Mouse (Mus musculus): ENCODE measurements at regions not wholly inside any gene's neighbourhood (a gene's known extent, or its start where the extent isn't known, plus 50 kb on each side); places are given as distances from the start of the nearest gene placed in this dataset.

DNA sequence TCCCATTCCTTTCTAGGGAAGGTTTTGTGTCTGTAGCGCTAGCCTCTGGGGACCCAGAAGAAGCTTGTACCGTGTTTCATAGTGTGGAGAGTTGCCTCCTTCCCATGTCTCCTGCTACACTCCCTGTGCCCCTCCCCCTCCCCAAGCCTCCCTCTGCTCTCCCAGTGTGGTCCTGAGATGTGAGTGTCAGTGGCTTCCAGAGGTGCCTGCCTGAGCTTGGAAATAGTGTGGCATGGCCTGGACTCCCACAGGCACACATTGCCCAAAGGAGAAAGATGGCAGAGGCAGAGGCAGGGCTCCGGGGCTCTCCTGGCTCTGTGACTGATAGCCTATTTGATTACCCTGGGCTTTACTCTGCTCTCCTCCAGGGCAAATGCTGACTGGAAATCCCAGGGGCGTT is 110.0 kb upstream of the Ret start:
- H3K4me3 ChIP-seq (replicated peaks): no peak overlapping the region
- H3K27ac ChIP-seq: no peak overlapping the region
- no peak overlapping the region for H3K9ac ChIP-seq
- whole genome bisulfite sequencing: 27% methylated on average over 4 of the region's 4 CpGs
- H3K4me2 ChIP-seq: no peak overlapping the region
- H3K4me1 ChIP-seq: no peaks in the 10 kb centered on the region
- H3K9me3 ChIP-seq: no peaks in the 10 kb centered on the region
- no peaks in the 10 kb centered on the region for H3K36me3 ChIP-seq
- H3K27me3 ChIP-seq (replicated peaks): no peaks in the 10 kb centered on the region
- ATAC-seq (ENCODE audit: insufficient read depth, low FRiP score, low read depth): no peak

- H3K4me2 ChIP-seq: no peak overlapping the region
- 83% methylated on average over 3 of the region's 3 CpGs for WGBS
- no peaks in the 10 kb centered on the region for H3K4me1 ChIP-seq
These were observed 107.7 kb upstream of the Ret start for GRCm38 (mm10) chr6:118305209-118305608.

DNA sequence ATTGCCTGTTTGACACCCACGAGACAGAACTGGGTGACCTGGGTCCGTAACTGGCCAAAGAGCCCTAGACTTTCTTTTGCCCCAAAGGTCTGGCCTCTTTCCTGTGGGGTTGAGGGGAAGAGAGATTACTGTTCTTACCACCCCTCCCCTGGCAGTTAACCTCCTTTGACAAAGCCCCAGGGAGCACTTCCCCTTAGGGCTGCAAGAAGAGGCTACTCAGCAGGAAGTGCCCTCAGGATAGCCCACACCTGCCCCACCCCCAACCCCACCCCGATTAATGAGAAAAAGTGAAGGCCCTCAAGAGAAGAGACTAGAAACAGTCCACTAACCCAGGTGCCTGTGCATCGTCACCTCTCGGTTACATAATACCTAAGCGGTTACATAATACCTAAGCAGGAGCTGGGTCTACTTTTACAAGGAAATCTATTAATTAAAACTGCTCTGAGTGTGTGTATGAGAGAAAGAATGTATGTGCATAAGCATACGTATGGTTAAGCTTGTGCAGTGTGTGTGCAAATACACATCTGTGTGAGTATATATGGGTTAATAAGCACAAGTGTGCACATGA is 105.3 kb upstream of the Ret start:
- no peak overlapping the region for H3K27ac ChIP-seq
- ATAC-seq (ENCODE audit: insufficient read depth, low FRiP score, low read depth): no peak
- H3K27me3 ChIP-seq (replicated peaks): no peaks in the 10 kb centered on the region
- H3K9me3 ChIP-seq: no peaks in the 10 kb centered on the region
- no peak overlapping the region for H3K4me2 ChIP-seq
- H3K36me3 ChIP-seq: no peaks in the 10 kb centered on the region
- no peak overlapping the region for H3K4me3 ChIP-seq (replicated peaks)
- H3K9ac ChIP-seq: no peak overlapping the region
- no peaks in the 10 kb centered on the region for H3K4me1 ChIP-seq
- WGBS: 41% methylated on average over 7 of the region's 7 CpGs

More at GRCm38 (mm10) chr6:118305209-118305608, 107.7 kb upstream of the Ret start:
- H3K4me3 ChIP-seq (replicated peaks): no peak overlapping the region
- H3K9ac ChIP-seq: no peak overlapping the region
- H3K27ac ChIP-seq: no peak overlapping the region
- H3K36me3 ChIP-seq: no peaks in the 10 kb centered on the region
- ATAC-seq (ENCODE audit: insufficient read depth, low FRiP score, low read depth): no peak
- H3K27me3 ChIP-seq (replicated peaks): no peaks in the 10 kb centered on the region
- H3K9me3 ChIP-seq: no peaks in the 10 kb centered on the region

DNA sequence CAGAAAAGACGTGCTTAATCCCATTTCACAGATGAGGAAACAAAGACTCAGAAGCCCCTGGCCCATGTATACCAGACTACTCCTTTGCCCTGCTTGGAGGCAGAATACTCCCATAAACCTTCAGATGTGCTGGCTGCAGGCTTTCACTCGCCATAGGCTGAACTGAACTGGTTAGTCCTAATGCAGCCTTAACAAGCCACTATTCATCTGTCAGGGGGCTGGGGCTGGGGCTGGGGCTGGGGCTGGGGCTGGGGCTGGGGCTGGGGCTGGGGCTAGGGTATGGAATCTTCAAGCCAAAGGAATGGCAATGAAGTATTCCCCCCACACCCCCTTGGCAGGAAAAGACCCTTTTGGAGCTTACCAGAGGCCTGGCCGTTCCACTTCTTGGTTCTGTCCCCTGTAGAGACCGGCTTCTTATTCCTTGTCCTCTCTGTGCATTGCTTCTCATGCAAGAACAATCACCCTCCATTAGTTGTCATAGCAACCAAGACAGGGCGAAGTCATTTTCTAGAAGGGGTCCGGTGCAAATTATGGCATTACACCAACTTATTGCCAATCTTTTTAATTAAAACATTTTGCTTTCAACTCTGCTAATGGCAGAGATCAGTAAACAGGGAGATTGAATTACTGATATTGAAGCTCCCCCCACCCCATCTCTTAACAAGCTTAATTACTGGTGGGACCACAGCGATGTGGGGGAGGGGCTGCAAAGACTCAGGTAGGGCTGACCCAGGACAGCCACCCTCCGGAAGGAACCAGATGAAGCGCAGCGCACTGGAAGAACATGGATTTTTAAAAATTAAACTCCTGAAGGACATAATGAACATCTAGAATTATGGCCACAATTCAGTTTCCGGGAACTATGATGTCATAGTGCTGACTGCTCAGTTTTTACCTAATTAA is 104.6 kb upstream of the Ret start:
- Histone ChIP-seq H3K36me3 (no peaks in the 10 kb centered on the region), H3K27me3 (replicated peaks) (no peaks in the 10 kb centered on the region), H3K9me3 (no peaks in the 10 kb centered on the region), H3K4me2 (no peak overlapping the region), H3K9ac (no peak overlapping the region), H3K4me3 (replicated peaks) (no peak overlapping the region), H3K4me1 (no peaks in the 10 kb centered on the region), H3K27ac (no peak overlapping the region)
- 56% methylated on average over 11 of the region's 11 CpGs for WGBS
- no peak for ATAC-seq (ENCODE audit: insufficient read depth, low FRiP score, low read depth)

- no peaks in the 10 kb centered on the region for H3K36me3 ChIP-seq
- H3K4me3 ChIP-seq (replicated peaks): no peak overlapping the region
- no peaks in the 10 kb centered on the region for H3K9me3 ChIP-seq
- H3K4me1 ChIP-seq: no peaks in the 10 kb centered on the region
- ATAC-seq (ENCODE audit: insufficient read depth, low FRiP score, low read depth): no peak
- H3K9ac ChIP-seq: no peak overlapping the region
- WGBS: 41% methylated on average over 6 of the region's 6 CpGs
- H3K27ac ChIP-seq: no peak overlapping the region
- no peaks in the 10 kb centered on the region for H3K27me3 ChIP-seq (replicated peaks)
- no peak overlapping the region for H3K4me2 ChIP-seq
These were observed 103.3 kb upstream of the Ret start for GRCm38 (mm10) chr6:118300781-118301180.

- no peak overlapping the region for H3K4me2 ChIP-seq
- H3K27me3 ChIP-seq (replicated peaks): no peaks in the 10 kb centered on the region
- H3K9ac ChIP-seq: no peak overlapping the region
- H3K9me3 ChIP-seq: no peaks in the 10 kb centered on the region
- no peak overlapping the region for H3K27ac ChIP-seq
- 80% methylated on average over 8 of the region's 8 CpGs for WGBS
- H3K4me3 ChIP-seq (replicated peaks): no peak overlapping the region
- ATAC-seq (ENCODE audit: insufficient read depth, low FRiP score, low read depth): no peak
- H3K4me1 ChIP-seq: no peaks in the 10 kb centered on the region
- H3K36me3 ChIP-seq: no peaks in the 10 kb centered on the region
These were observed 100.1 kb upstream of the Ret start for GRCm38 (mm10) chr6:118297576-118297975.

GRCm38 (mm10) chr6:118293986-118294385 is 96.5 kb upstream of the Ret start:
- 71% methylated on average over 2 of the region's 2 CpGs for WGBS
- ATAC-seq (ENCODE audit: insufficient read depth, low FRiP score, low read depth): no peak
- Histone ChIP-seq H3K36me3 (no peaks in the 10 kb centered on the region), H3K9ac (no peak overlapping the region), H3K4me3 (replicated peaks) (no peak overlapping the region), H3K27me3 (replicated peaks) (no peaks in the 10 kb centered on the region), H3K4me1 (no peaks in the 10 kb centered on the region), H3K27ac (no peak overlapping the region), H3K9me3 (no peaks in the 10 kb centered on the region), H3K4me2 (no peak overlapping the region)

- WGBS: 37% methylated on average over 2 of the region's 2 CpGs
- H3K4me3 ChIP-seq (replicated peaks): no peak overlapping the region
These were observed 95.4 kb upstream of the Ret start for GRCm38 (mm10) chr6:118292928-118293327.

GRCm38 (mm10) chr6:118292272-118292671 is 94.8 kb upstream of the Ret start:
- no peak overlapping the region for H3K4me3 ChIP-seq (replicated peaks)
- H3K27me3 ChIP-seq (replicated peaks): no peaks in the 10 kb centered on the region
- no peaks in the 10 kb centered on the region for H3K9me3 ChIP-seq
- H3K9ac ChIP-seq: no peak overlapping the region
- 51% methylated on average over 2 of the region's 2 CpGs for whole genome bisulfite sequencing
- no peaks in the 10 kb centered on the region for H3K4me1 ChIP-seq
- no peak overlapping the region for H3K4me2 ChIP-seq
- H3K27ac ChIP-seq: no peak overlapping the region
- no peak for ATAC-seq (ENCODE audit: insufficient read depth, low FRiP score, low read depth)
- no peaks in the 10 kb centered on the region for H3K36me3 ChIP-seq

More at GRCm38 (mm10) chr6:118292928-118293327, 95.4 kb upstream of the Ret start:
- no peaks in the 10 kb centered on the region for H3K36me3 ChIP-seq
- no peak overlapping the region for H3K4me2 ChIP-seq
- ATAC-seq (ENCODE audit: insufficient read depth, low FRiP score, low read depth): no peak
- H3K27ac ChIP-seq: no peak overlapping the region
- H3K9me3 ChIP-seq: no peaks in the 10 kb centered on the region
- no peaks in the 10 kb centered on the region for H3K27me3 ChIP-seq (replicated peaks)
- H3K9ac ChIP-seq: no peak overlapping the region
- H3K4me1 ChIP-seq: no peaks in the 10 kb centered on the region

DNA sequence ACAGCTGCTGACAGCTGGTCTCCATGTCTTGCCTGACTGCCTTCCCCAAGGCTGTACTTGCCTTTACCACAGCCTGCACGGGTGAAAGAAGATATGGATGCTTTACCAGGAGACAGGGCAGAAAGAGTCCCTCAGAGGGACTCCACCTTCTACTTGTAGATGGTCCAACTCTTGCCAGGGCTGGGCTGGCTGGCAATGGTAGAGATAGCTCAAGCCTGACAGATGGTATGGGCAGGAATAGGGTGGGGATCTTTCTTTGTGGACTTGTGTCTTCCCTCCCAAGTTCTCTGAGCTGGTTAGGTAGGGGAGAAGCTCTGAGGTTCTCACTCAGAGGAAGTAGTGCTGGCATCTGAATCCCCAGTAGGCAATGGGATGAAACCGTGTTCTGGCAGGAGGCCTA is 93.9 kb upstream of the Ret start:
- H3K27ac ChIP-seq: no peak overlapping the region
- H3K4me2 ChIP-seq: no peak overlapping the region
- H3K9me3 ChIP-seq: no peaks in the 10 kb centered on the region
- H3K4me1 ChIP-seq: no peaks in the 10 kb centered on the region
- H3K27me3 ChIP-seq (replicated peaks): no peaks in the 10 kb centered on the region
- H3K9ac ChIP-seq: no peak overlapping the region
- WGBS: 78% methylated on average over 2 of the region's 2 CpGs
- no peak overlapping the region for H3K4me3 ChIP-seq (replicated peaks)
- no peaks in the 10 kb centered on the region for H3K36me3 ChIP-seq
- no peak for ATAC-seq (ENCODE audit: insufficient read depth, low FRiP score, low read depth)

DNA sequence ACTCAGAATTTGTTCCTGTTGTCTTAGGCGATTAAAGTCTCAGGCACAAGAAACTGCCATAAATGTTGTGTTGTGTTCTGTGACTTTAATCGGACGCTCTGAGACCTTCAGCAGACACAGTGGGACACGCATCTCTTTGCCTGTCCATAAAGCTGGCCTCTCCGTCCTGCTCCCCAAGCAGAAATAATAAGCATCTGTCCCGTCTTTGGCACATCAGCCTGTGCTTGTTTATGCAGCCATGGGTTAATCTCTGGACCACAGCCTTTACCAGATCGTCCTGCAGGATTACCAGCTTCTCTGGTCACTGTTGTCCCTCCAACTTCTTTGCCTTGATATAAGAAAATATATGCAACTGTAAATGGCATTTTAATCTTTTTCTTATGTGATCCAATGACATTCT is 87.7 kb upstream of the Ret start:
- WGBS: 76% methylated on average over 7 of the region's 7 CpGs

GRCm38 (mm10) chr6:118283949-118284568 is 86.5 kb upstream of the Ret start:
- ATAC-seq (ENCODE audit: insufficient read depth, low FRiP score, low read depth): no peak
- Histone ChIP-seq H3K36me3 (no peaks in the 10 kb centered on the region), H3K9ac (no peak overlapping the region), H3K27me3 (replicated peaks) (no peaks in the 10 kb centered on the region), H3K27ac (no peak overlapping the region), H3K4me3 (replicated peaks) (no peak overlapping the region), H3K9me3 (no peaks in the 10 kb centered on the region), H3K4me1 (no peaks in the 10 kb centered on the region), H3K4me2 (no peak overlapping the region)
- WGBS: 83% methylated on average over 13 of the region's 13 CpGs

More for the DNA sequence above, 87.7 kb upstream of the Ret start:
- no peaks in the 10 kb centered on the region for H3K4me1 ChIP-seq
- no peaks in the 10 kb centered on the region for H3K36me3 ChIP-seq
- no peaks in the 10 kb centered on the region for H3K27me3 ChIP-seq (replicated peaks)
- H3K9ac ChIP-seq: no peak overlapping the region
- H3K4me2 ChIP-seq: no peak overlapping the region
- no peak overlapping the region for H3K4me3 ChIP-seq (replicated peaks)
- no peaks in the 10 kb centered on the region for H3K9me3 ChIP-seq
- ATAC-seq (ENCODE audit: insufficient read depth, low FRiP score, low read depth): no peak
- no peak overlapping the region for H3K27ac ChIP-seq

Data from stomach, embryonic 15.5 days (tissue).